Mouse (Mus musculus): ENCODE measurements around the gene Zbed5. TPM values are rescaled to one million over a fixed set of nuclear protein-coding genes. Genes with fewer than 3 reads are reported as not detected.

Gene Zbed5
- total and polyA plus RNA-seq, 3 experiments: 4.0 to 4.2 TPM; not detected in 1

- peak within 1 kb of the TSS; percentile 56 for H3K27ac ChIP-seq (ENCODE audit: control insufficient read depth, low read depth, low read length)
- peak within 1 kb of the TSS; percentile 71 for H3K9ac ChIP-seq (ENCODE audit: control insufficient read depth, low read depth, low read length, poor library complexity, severe bottlenecking)
- H3K4me3 ChIP-seq (ENCODE audit: control insufficient read depth in 1 of 2, insufficient read depth in 1 of 2, low read depth in 2 of 2, low read length in 2 of 2): peak within 1 kb of the TSS; percentile 71 to 93
- H3K27me3 ChIP-seq (ENCODE audit: control insufficient read depth in 1 of 2, insufficient read depth in 2 of 2, low read length in 2 of 2): no peaks in the 10 kb centered on the region
- peaks cover 15% of the 10 kb centered on the region in 2 experiments for H3K4me1 ChIP-seq (ENCODE audit: control insufficient read depth in 1 of 2, insufficient read depth in 2 of 2, low read length in 2 of 2)
- H3K36me3 ChIP-seq (ENCODE audit: control insufficient read depth in 1 of 2, insufficient read depth in 2 of 2, low read length in 2 of 2): peaks cover 6 to 20% of the 10 kb centered on the region in 2 experiments
- TF ChIP-seq E2F4 (IDR thresholded peaks at IDR 0.05; ENCODE audit: borderline replicate concordance, low read depth, low read length): no peak
- TF ChIP-seq TBP (IDR thresholded peaks at IDR 0.05; ENCODE audit: low read depth, low read length): peak; percentile 78; the same call in 1 of the 2 replicates
- no peak for TF ChIP-seq RCOR1 (IDR thresholded peaks at IDR 0.05; ENCODE audit: low read depth, low read length)
- no peak for TF ChIP-seq RAD21 (IDR thresholded peaks at IDR 0.05; ENCODE audit: low read depth, low read length)
- no peak for TF ChIP-seq TAL1 (IDR thresholded peaks at IDR 0.05; ENCODE audit: low read length)
- no peak for TF ChIP-seq TCF12 (IDR thresholded peaks at IDR 0.05; ENCODE audit: low read depth, low read length)
- no peak for TF ChIP-seq POLR2AphosphoS2 (IDR thresholded peaks at IDR 0.05; ENCODE audit: low read length)
- TF ChIP-seq ELF1 (IDR thresholded peaks at IDR 0.05; ENCODE audit: low read depth, low read length): peak; percentile 67; the same call in 1 of the 2 replicates
- no peak for TF ChIP-seq EP300 (IDR thresholded peaks at IDR 0.05; ENCODE audit: low read depth in 1 of 2, low read length in 2 of 2)
- no peak for TF ChIP-seq KAT2A (conservative IDR thresholded peaks at IDR 0.05; ENCODE audit: low read depth, low read length)
- no peak; the same call in 1 of the 2 replicates for TF ChIP-seq MXI1 (IDR thresholded peaks at IDR 0.05; ENCODE audit: low read depth, low read length)
- TF ChIP-seq POLR2A (IDR thresholded peaks at IDR 0.05; ENCODE audit: control insufficient read depth in 1 of 2, insufficient read depth in 1 of 2, low read depth in 1 of 2, low read length in 2 of 2, poor library complexity in 1 of 2): no peak; a peak in 1 of 4 replicates
- no peak for TF ChIP-seq ZMIZ1 (IDR thresholded peaks at IDR 0.05; ENCODE audit: low read depth, low read length)
- no peak for TF ChIP-seq USF1 (IDR thresholded peaks at IDR 0.05; ENCODE audit: low read depth, low read length)
- no peak for TF ChIP-seq ZKSCAN1 (IDR thresholded peaks at IDR 0.05; ENCODE audit: low read depth, low read length)
- TF ChIP-seq HCFC1 (IDR thresholded peaks at IDR 0.05; ENCODE audit: low read depth, low read length): 0 out of 2 replicates have a peak, but pooled peaks have one; percentile 25
- peak; percentile 94 for TF ChIP-seq NRF1 (IDR thresholded peaks at IDR 0.05; ENCODE audit: insufficient read depth, low read depth, low read length, poor library complexity, severe bottlenecking)
- no peak for TF ChIP-seq MYC (IDR thresholded peaks at IDR 0.05; ENCODE audit: low read depth, low read length)
- 0 out of 2 replicates have a peak, but pooled peaks have one; percentile 31 for TF ChIP-seq MAZ (IDR thresholded peaks at IDR 0.05; ENCODE audit: low read depth, low read length)
- no peak for TF ChIP-seq UBTF (IDR thresholded peaks at IDR 0.05; ENCODE audit: borderline replicate concordance, insufficient read depth, low read depth, low read length)
- TF ChIP-seq CHD1 (IDR thresholded peaks at IDR 0.05; ENCODE audit: low read depth, low read length): no peak
- no peak for TF ChIP-seq USF2 (IDR thresholded peaks at IDR 0.05; ENCODE audit: borderline replicate concordance in 1 of 2, insufficient read depth in 1 of 2, low read depth in 1 of 2, low read length in 2 of 2)
- no peak for TF ChIP-seq NELFE (IDR thresholded peaks at IDR 0.05; ENCODE audit: low read depth, low read length)
- H3K9me3 ChIP-seq (replicated peaks; ENCODE audit: insufficient read depth, low read length): no peaks in the 10 kb centered on the region
- peaks cover 25% of the 10 kb centered on the region for H3K79me2 ChIP-seq (ENCODE audit: control insufficient read depth, insufficient read depth, low read length, poor library complexity)
- peak; percentile 99 for DNase-seq (ENCODE audit: low read depth, low spot score)
These were observed 46.0 kb downstream of the Zbed5 start, which contains the start of gene Vkorc1l1 for GRCm38 (mm10) chr5:129941495-129942045. Gene Vkorc1l1 (plus strand): TSS chr5:129941970.
